Mouse (Mus musculus): Measurements from ENCODE around the gene Crct1. TPM values are rescaled to one million over a fixed set of nuclear protein-coding genes. Genes with fewer than 3 reads are reported as not detected.

The Crct1 gene
- 1.4 and 1.5 TPM in 2 replicates for polyA plus RNA-seq (2015; fragmentation: Nextera tagmentation; extraction: Ambion mirVana)

- H3K4me1 ChIP-seq (ENCODE audit: control insufficient read depth, insufficient read depth, low read length), result peaks cover 6% of the 10 kb centered on the region; the same call in 1 of the 2 replicates
- H3K27me3 ChIP-seq (ENCODE audit: control insufficient read depth, insufficient read depth, low read depth, low read length), result no peaks in the 10 kb centered on the region
- 53% methylated on average over 4 of the region's 4 CpGs for WGBS
- H3K27ac ChIP-seq (ENCODE audit: low read length), result peak within 1 kb of the TSS; percentile 63
- H3K4me3 ChIP-seq (ENCODE audit: low read depth, low read length), result peak within 1 kb of the TSS; percentile 54
- H3K36me3 ChIP-seq (ENCODE audit: control insufficient read depth, insufficient read depth, low read length), result no peaks in the 10 kb centered on the region
- peak within 1 kb of the TSS; percentile 75 for H3K4me2 ChIP-seq (ENCODE audit: low read length)
- ATAC-seq, result peak; percentile 19; the same call in 1 of the 2 replicates
- peak within 1 kb of the TSS; percentile 68 for H3K9ac ChIP-seq (ENCODE audit: low read depth, low read length)
- H3K9me3 ChIP-seq (replicated peaks; ENCODE audit: control insufficient read depth, low read length, poor library complexity, severe bottlenecking), result no peaks in the 10 kb centered on the region
Measured at GRCm38 (mm10) chr3:93015460-93016104, at the start of gene Crct1. Gene Crct1 (minus strand): TSS chr3:93015687.

- ATAC-seq, result no peak
- 54% methylated on average over 10 of the region's 10 CpGs for WGBS
- H3K36me3 ChIP-seq (ENCODE audit: control insufficient read depth, insufficient read depth, low read length), result no peaks in the 10 kb centered on the region
Measured at GRCm38 (mm10) chr3:93052826-93053474, 37.5 kb upstream of the Crct1 start.

GRCm38 (mm10) chr3:93050182-93050581 lies 34.7 kb upstream of the Crct1 start:
- 89% methylated on average over 1 of the region's 1 CpGs for WGBS

More at GRCm38 (mm10) chr3:93052826-93053474, 37.5 kb upstream of the Crct1 start:
- Histone ChIP-seq H3K27ac (ENCODE audit: low read length) (no peak overlapping the region), H3K27me3 (ENCODE audit: control insufficient read depth, insufficient read depth, low read depth, low read length) (no peaks in the 10 kb centered on the region), H3K9ac (ENCODE audit: low read depth, low read length) (no peak overlapping the region), H3K4me3 (ENCODE audit: low read depth, low read length) (no peak overlapping the region), H3K4me2 (ENCODE audit: low read length) (no peak overlapping the region), H3K9me3 (replicated peaks; ENCODE audit: control insufficient read depth, low read length, poor library complexity, severe bottlenecking) (no peaks in the 10 kb centered on the region), H3K4me1 (ENCODE audit: control insufficient read depth, insufficient read depth, low read length) (no peaks in the 10 kb centered on the region)

GRCm38 (mm10) chr3:93031450-93031849 lies 16.0 kb upstream of the Crct1 start:
- no peak overlapping the region for H3K9ac ChIP-seq (ENCODE audit: low read depth, low read length)
- no peak overlapping the region for H3K27ac ChIP-seq (ENCODE audit: low read length)
- ATAC-seq, result peak; percentile 98
- H3K4me3 ChIP-seq (ENCODE audit: low read depth, low read length), result no peak overlapping the region
- H3K27me3 ChIP-seq (ENCODE audit: control insufficient read depth, insufficient read depth, low read depth, low read length), result no peaks in the 10 kb centered on the region
- H3K4me2 ChIP-seq (ENCODE audit: low read length), result no peak overlapping the region
- WGBS, result 57% methylated on average over 5 of the region's 5 CpGs
- no peaks in the 10 kb centered on the region for H3K36me3 ChIP-seq (ENCODE audit: control insufficient read depth, insufficient read depth, low read length)
- no peaks in the 10 kb centered on the region for H3K9me3 ChIP-seq (replicated peaks; ENCODE audit: control insufficient read depth, low read length, poor library complexity, severe bottlenecking)
- H3K4me1 ChIP-seq (ENCODE audit: control insufficient read depth, insufficient read depth, low read length), result no peaks in the 10 kb centered on the region

More at GRCm38 (mm10) chr3:93050182-93050581, 34.7 kb upstream of the Crct1 start:
- no peaks in the 10 kb centered on the region for H3K4me1 ChIP-seq (ENCODE audit: control insufficient read depth, insufficient read depth, low read length)
- no peak overlapping the region for H3K4me3 ChIP-seq (ENCODE audit: low read depth, low read length)
- H3K27me3 ChIP-seq (ENCODE audit: control insufficient read depth, insufficient read depth, low read depth, low read length), result no peaks in the 10 kb centered on the region
- no peaks in the 10 kb centered on the region for H3K9me3 ChIP-seq (replicated peaks; ENCODE audit: control insufficient read depth, low read length, poor library complexity, severe bottlenecking)
- H3K36me3 ChIP-seq (ENCODE audit: control insufficient read depth, insufficient read depth, low read length), result no peaks in the 10 kb centered on the region
- H3K9ac ChIP-seq (ENCODE audit: low read depth, low read length), result no peak overlapping the region
- no peak for ATAC-seq
- H3K4me2 ChIP-seq (ENCODE audit: low read length), result no peak overlapping the region
- no peak overlapping the region for H3K27ac ChIP-seq (ENCODE audit: low read length)

- H3K9ac ChIP-seq (ENCODE audit: low read depth, low read length), result no peak overlapping the region
- no peak overlapping the region for H3K4me2 ChIP-seq (ENCODE audit: low read length)
- 93% methylated on average over 2 of the region's 2 CpGs for WGBS
- no peaks in the 10 kb centered on the region for H3K36me3 ChIP-seq (ENCODE audit: control insufficient read depth, insufficient read depth, low read length)
- no peaks in the 10 kb centered on the region for H3K4me1 ChIP-seq (ENCODE audit: control insufficient read depth, insufficient read depth, low read length)
- no peak overlapping the region for H3K4me3 ChIP-seq (ENCODE audit: low read depth, low read length)
- H3K9me3 ChIP-seq (replicated peaks; ENCODE audit: control insufficient read depth, low read length, poor library complexity, severe bottlenecking), result no peaks in the 10 kb centered on the region
- no peak overlapping the region for H3K27ac ChIP-seq (ENCODE audit: low read length)
- no peak for ATAC-seq
- H3K27me3 ChIP-seq (ENCODE audit: control insufficient read depth, insufficient read depth, low read depth, low read length), result no peaks in the 10 kb centered on the region
Measured at GRCm38 (mm10) chr3:93025486-93025885, 10.0 kb upstream of the Crct1 start.

- Histone ChIP-seq H3K9ac (ENCODE audit: low read depth, low read length) (no peak overlapping the region), H3K4me2 (ENCODE audit: low read length) (no peak overlapping the region), H3K36me3 (ENCODE audit: control insufficient read depth, insufficient read depth, low read length) (no peaks in the 10 kb centered on the region), H3K4me3 (ENCODE audit: low read depth, low read length) (no peak overlapping the region), H3K27ac (ENCODE audit: low read length) (no peak overlapping the region), H3K27me3 (ENCODE audit: control insufficient read depth, insufficient read depth, low read depth, low read length) (no peaks in the 10 kb centered on the region), H3K4me1 (ENCODE audit: control insufficient read depth, insufficient read depth, low read length) (no peaks in the 10 kb centered on the region), H3K9me3 (replicated peaks; ENCODE audit: control insufficient read depth, low read length, poor library complexity, severe bottlenecking) (no peaks in the 10 kb centered on the region)
- WGBS, result 80% methylated on average over 3 of the region's 3 CpGs
- ATAC-seq, result no peak
Measured at GRCm38 (mm10) chr3:93023411-93024184, 8.1 kb upstream of the Crct1 start.

GRCm38 (mm10) chr3:93021171-93021570 lies 5.7 kb upstream of the Crct1 start:
- Histone ChIP-seq H3K9ac (ENCODE audit: low read depth, low read length) (no peak overlapping the region), H3K4me3 (ENCODE audit: low read depth, low read length) (no peak overlapping the region), H3K4me2 (ENCODE audit: low read length) (no peak overlapping the region), H3K9me3 (replicated peaks; ENCODE audit: control insufficient read depth, low read length, poor library complexity, severe bottlenecking) (no peaks in the 10 kb centered on the region), H3K27ac (ENCODE audit: low read length) (no peak overlapping the region), H3K27me3 (ENCODE audit: control insufficient read depth, insufficient read depth, low read depth, low read length) (no peaks in the 10 kb centered on the region), H3K4me1 (ENCODE audit: control insufficient read depth, insufficient read depth, low read length) (no peaks in the 10 kb centered on the region), H3K36me3 (ENCODE audit: control insufficient read depth, insufficient read depth, low read length) (no peaks in the 10 kb centered on the region)
- 83% methylated on average over 1 of the region's 1 CpGs for WGBS
- ATAC-seq, result no peak

- Histone ChIP-seq H3K4me2 (ENCODE audit: low read length) (no peak within 1 kb of the TSS), H3K9me3 (replicated peaks; ENCODE audit: control insufficient read depth, low read length, poor library complexity, severe bottlenecking) (no peaks in the 10 kb centered on the region), H3K27ac (ENCODE audit: low read length) (no peak within 1 kb of the TSS), H3K9ac (ENCODE audit: low read depth, low read length) (no peak within 1 kb of the TSS), H3K4me3 (ENCODE audit: low read depth, low read length) (no peak within 1 kb of the TSS), H3K36me3 (ENCODE audit: control insufficient read depth, insufficient read depth, low read length) (no peaks in the 10 kb centered on the region), H3K4me1 (ENCODE audit: control insufficient read depth, insufficient read depth, low read length) (peaks cover 6% of the 10 kb centered on the region; the same call in 1 of the 2 replicates), H3K27me3 (ENCODE audit: control insufficient read depth, insufficient read depth, low read depth, low read length) (no peaks in the 10 kb centered on the region)
- 86% methylated on average over 2 of the region's 2 CpGs for WGBS
- no peak for ATAC-seq
Measured at GRCm38 (mm10) chr3:93018960-93019359, 3.5 kb upstream of the Crct1 start, which contains the start of gene Lce1m. Gene Lce1m (minus strand): TSS chr3:93019060.

Measured in midbrain, embryonic 16.5 days (tissue).